Mouse (Mus musculus) mouse trophoblast stem cell (cell line): ENCODE measurements around the gene St3gal3.

Experiments used
- in situ Hi-C, 2 experiments: fragments of 300-500 bp; cut with MseI, MboI; formaldehyde crosslinking; loops; 2 replicates in 1 of 2; 3 replicates in 1 of 2; pipeline ENCODE4 v1.15.1; 2025

The St3gal3 gene

GRCm38 (mm10) chr4:118141511-118141910 is 6.8 kb upstream of the St3gal3 start:
- in situ Hi-C loops: no loop called here

- in situ Hi-C loops: no loop called here
Observed at GRCm38 (mm10) chr4:118138891-118139290, 4.2 kb upstream of the St3gal3 start.

GRCm38 (mm10) chr4:118137857-118138256 is 3.1 kb upstream of the St3gal3 start:
- in situ Hi-C loops: no loop called here

- in situ Hi-C loops: no loop called here
Observed at GRCm38 (mm10) chr4:118137311-118137710, 2.6 kb upstream of the St3gal3 start.

- in situ Hi-C loops: no loop called here
Observed at GRCm38 (mm10) chr4:118135414-118135813, 700 bp upstream of the St3gal3 start.

GRCm38 (mm10) chr4:118131329-118131728 is 3.4 kb downstream of the St3gal3 start:
- in situ Hi-C loops: no loop called here

GRCm38 (mm10) chr4:118123030-118123704 is 11.5 kb downstream of the St3gal3 start:
- in situ Hi-C loops: no loop called here

- in situ Hi-C loops: no loop called here
Observed at GRCm38 (mm10) chr4:118122078-118122477, 12.6 kb downstream of the St3gal3 start.

GRCm38 (mm10) chr4:118117565-118117964 is 17.1 kb downstream of the St3gal3 start:
- in situ Hi-C loops: no loop called here

- in situ Hi-C loops: no loop called here
Observed at GRCm38 (mm10) chr4:118116098-118116497, 18.6 kb downstream of the St3gal3 start.

- in situ Hi-C loops: no loop called here
Observed at GRCm38 (mm10) chr4:118115132-118115531, 19.6 kb downstream of the St3gal3 start.

GRCm38 (mm10) chr4:118112601-118113000 is 22.1 kb downstream of the St3gal3 start:
- in situ Hi-C loops: no loop called here

- in situ Hi-C loops: no loop called here
Observed at GRCm38 (mm10) chr4:118109649-118110048, 25.1 kb downstream of the St3gal3 start.

- in situ Hi-C loops: no loop called here
Observed at GRCm38 (mm10) chr4:118108779-118109178, 25.9 kb downstream of the St3gal3 start.

GRCm38 (mm10) chr4:118105256-118106053 is 29.3 kb downstream of the St3gal3 start:
- in situ Hi-C loops: no loop called here

- in situ Hi-C loops: no loop called here
Observed at GRCm38 (mm10) chr4:118103280-118103830, 31.4 kb downstream of the St3gal3 start.

- in situ Hi-C loops: no loop called here
Observed at GRCm38 (mm10) chr4:118101497-118101896, 33.2 kb downstream of the St3gal3 start.

- in situ Hi-C loops: no loop called here
Observed at GRCm38 (mm10) chr4:118099637-118100364, 34.9 kb downstream of the St3gal3 start.

GRCm38 (mm10) chr4:118098571-118098970 is 36.1 kb downstream of the St3gal3 start:
- in situ Hi-C loops: no loop called here

GRCm38 (mm10) chr4:118096069-118096468 is 38.6 kb downstream of the St3gal3 start:
- in situ Hi-C loops: no loop called here

- in situ Hi-C loops: no loop called here
Observed at GRCm38 (mm10) chr4:118092784-118093457, 41.8 kb downstream of the St3gal3 start.
